Mouse (Mus musculus) spleen, adult 2 months (tissue): ENCODE data around the gene Slc27a1.

Experiments used
- CTCF ChIP-seq: fragments of 200-500 bp; IDR thresholded peaks from 2 replicates; pipeline ENCODE4 v1.5.1; 2011; ENCODE audit warnings: mild to moderate bottlenecking, inconsistent platforms; ENCODE audit not compliant: insufficient read depth, insufficient read length, insufficient replicate concordance; ENCODE audit errors: extremely low read depth
- POLR2A ChIP-seq: fragments of 200-500 bp; IDR thresholded peaks from 2 replicates; pipeline ENCODE4 v1.6.1; 2011; ENCODE audit warnings: low read depth, low read length, inconsistent platforms

GRCm38 (mm10) chr8:71527162-71527870 lies 41.4 kb upstream of the Slc27a1 start:
- TF ChIP-seq CTCF = no peak
- no peak for TF ChIP-seq POLR2A
